Mouse (Mus musculus): ENCODE data around the gene Naa16. TPM values are rescaled to one million over a fixed set of nuclear protein-coding genes. Genes with fewer than 3 reads are reported as not detected.
A peak's percentile ranks its signal among the peaks of the same experiment; 100 is the strongest.
"Not testable (repeated sequence)": the region's sequence is repeated elsewhere in the genome, so short reads cannot be mapped to it uniquely, and the experiment has no call there.

The Naa16 gene
- polyA plus RNA-seq (2012; rRNA removed) = 1.5 and 2.1 TPM in 2 replicates

DNA sequence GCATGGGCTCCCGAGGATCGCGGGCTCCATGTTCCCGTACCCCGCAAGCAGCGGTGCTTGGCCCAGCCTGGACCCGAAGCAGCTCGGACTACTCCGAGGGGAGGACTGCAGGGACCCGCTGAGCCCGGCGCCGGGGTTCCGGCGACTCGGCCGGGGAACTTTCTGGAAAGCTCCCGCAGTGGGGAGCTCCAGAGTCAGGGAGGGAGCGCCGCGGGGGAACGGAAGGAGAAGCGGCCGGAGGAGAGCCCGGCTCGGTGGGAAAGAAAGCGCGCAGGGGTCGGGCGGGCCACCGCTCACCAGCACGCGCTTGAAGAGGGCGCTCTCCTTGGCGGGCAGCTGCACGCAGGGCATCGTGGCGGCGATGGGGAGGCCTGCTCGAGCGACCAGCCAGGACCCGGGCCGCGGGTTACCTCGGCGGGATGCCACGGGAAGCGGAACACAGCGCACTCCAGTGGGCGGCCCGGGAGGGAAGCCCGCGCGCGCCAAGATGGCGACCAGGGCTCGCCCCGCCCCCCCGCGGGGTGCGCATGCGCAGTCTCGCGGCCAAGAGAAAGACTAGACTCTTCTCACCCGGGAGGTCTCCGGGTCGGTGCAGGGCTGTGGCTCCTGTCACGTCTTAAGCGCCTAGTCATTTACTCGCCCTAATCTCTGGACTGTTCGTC, at the start of gene Naa16:
Naa16 (minus strand) TSS at position 514 of the 662 bp plus-strand sequence.
- H3K27ac ChIP-seq (ENCODE audit: insufficient read depth, low read length) = peak within 1 kb of the TSS; percentile 93
- H3K27me3 ChIP-seq (ENCODE audit: control insufficient read depth, insufficient read depth, low read length) = no peaks in the 10 kb centered on the region
- H3K4me1 ChIP-seq (ENCODE audit: control insufficient read depth, insufficient read depth, insufficient read length) = peaks cover 4% of the 10 kb centered on the region; the same call in 1 of the 2 replicates
- under 1% methylated on average over 71 of the region's 71 CpGs for WGBS
- peak within 1 kb of the TSS; percentile 95 for H3K4me3 ChIP-seq (ENCODE audit: extremely low read depth, insufficient read depth, insufficient read length)
- TF ChIP-seq CTCF (IDR thresholded peaks at IDR 0.05; ENCODE audit: extremely low read depth, insufficient read depth, insufficient read length, insufficient replicate concordance) (0 out of 2 replicates have a peak, but pooled peaks have one; percentile 28), POLR2A (IDR thresholded peaks at IDR 0.05; ENCODE audit: low read depth, low read length) (peak; percentile 77)
- DNase-seq (ENCODE audit: low read depth in 1 of 2, low spot score in 2 of 2) = peak; percentile 82 to 91
- no peaks in the 10 kb centered on the region for H3K36me3 ChIP-seq (ENCODE audit: control insufficient read depth, insufficient read depth, low read length)

DNA sequence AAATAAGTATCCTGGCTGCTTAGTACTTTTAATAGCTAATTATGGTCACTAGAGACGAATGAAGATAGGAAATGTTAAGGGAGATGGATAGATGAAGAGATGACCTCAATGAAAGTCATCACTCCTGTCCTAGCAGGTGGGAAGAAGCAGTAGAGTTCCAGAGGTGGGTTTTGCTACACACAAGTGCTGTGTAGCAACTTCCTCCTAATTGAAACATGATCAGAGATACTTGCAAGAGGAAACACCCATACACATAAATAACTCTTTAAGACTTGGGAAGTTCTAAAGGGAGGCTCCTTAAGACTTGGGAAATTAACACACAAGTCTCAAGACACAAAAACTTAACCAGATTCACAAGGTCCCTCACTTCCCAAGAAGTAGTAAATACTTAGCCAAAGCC, 43.5 kb upstream of the Naa16 start:
- Histone ChIP-seq H3K27ac (ENCODE audit: insufficient read depth, low read length) (no peak overlapping the region), H3K27me3 (ENCODE audit: control insufficient read depth, insufficient read depth, low read length) (no peaks in the 10 kb centered on the region), H3K4me3 (ENCODE audit: extremely low read depth, insufficient read depth, insufficient read length) (no peak overlapping the region), H3K4me1 (ENCODE audit: control insufficient read depth, insufficient read depth, insufficient read length) (no peaks in the 10 kb centered on the region; the same call in none of the 2 replicates), H3K36me3 (ENCODE audit: control insufficient read depth, insufficient read depth, low read length) (no peaks in the 10 kb centered on the region)
- 84% methylated on average over 1 of the region's 1 CpGs for WGBS
- DNase-seq (ENCODE audit: low read depth in 1 of 2, low spot score in 2 of 2) = no peak
- no peak for TF ChIP-seq POLR2A (IDR thresholded peaks at IDR 0.05; ENCODE audit: low read depth, low read length)
- TF ChIP-seq CTCF (IDR thresholded peaks at IDR 0.05; ENCODE audit: extremely low read depth, insufficient read depth, insufficient read length, insufficient replicate concordance) = no peak

DNA sequence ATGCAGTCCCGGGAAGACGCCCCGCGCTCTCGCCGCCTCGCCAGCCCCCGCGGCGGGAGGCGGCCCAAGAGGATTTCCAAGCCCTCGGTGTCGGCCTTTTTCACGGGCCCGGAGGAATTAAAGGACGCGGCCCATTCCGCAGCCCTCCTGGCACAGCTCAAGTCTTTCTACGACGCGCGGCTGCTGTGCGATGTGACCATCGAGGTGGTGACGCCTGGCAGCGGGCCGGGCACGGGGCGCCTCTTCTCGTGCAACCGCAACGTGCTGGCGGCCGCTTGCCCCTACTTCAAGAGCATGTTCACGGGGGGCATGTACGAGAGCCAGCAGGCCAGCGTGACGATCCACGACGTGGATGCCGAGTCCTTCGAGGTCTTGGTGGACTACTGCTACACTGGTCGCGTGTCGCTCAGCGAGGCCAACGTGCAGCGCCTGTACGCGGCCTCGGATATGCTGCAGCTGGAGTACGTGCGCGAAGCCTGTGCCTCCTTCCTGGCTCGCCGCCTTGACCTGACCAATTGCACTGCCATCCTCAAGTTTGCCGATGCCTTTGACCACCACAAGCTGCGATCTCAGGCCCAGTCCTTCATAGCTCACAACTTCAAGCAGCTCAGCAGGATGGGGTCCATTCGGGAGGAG, 36.3 kb upstream of the Naa16 start:
- WGBS = 55% methylated on average over 18 of the region's 59 CpGs
- H3K4me1 ChIP-seq (ENCODE audit: control insufficient read depth, insufficient read depth, insufficient read length); DNase-seq (ENCODE audit: low read depth in 1 of 2, low spot score in 2 of 2); H3K36me3 ChIP-seq (ENCODE audit: control insufficient read depth, insufficient read depth, low read length); H3K27me3 ChIP-seq (ENCODE audit: control insufficient read depth, insufficient read depth, low read length): not testable (repeated sequence)
- H3K4me3 ChIP-seq (ENCODE audit: extremely low read depth, insufficient read depth, insufficient read length) = peak overlapping the region; percentile 62; the same call in 1 of the 2 replicates
- H3K27ac ChIP-seq (ENCODE audit: insufficient read depth, low read length) = peak overlapping the region; percentile 79

DNA sequence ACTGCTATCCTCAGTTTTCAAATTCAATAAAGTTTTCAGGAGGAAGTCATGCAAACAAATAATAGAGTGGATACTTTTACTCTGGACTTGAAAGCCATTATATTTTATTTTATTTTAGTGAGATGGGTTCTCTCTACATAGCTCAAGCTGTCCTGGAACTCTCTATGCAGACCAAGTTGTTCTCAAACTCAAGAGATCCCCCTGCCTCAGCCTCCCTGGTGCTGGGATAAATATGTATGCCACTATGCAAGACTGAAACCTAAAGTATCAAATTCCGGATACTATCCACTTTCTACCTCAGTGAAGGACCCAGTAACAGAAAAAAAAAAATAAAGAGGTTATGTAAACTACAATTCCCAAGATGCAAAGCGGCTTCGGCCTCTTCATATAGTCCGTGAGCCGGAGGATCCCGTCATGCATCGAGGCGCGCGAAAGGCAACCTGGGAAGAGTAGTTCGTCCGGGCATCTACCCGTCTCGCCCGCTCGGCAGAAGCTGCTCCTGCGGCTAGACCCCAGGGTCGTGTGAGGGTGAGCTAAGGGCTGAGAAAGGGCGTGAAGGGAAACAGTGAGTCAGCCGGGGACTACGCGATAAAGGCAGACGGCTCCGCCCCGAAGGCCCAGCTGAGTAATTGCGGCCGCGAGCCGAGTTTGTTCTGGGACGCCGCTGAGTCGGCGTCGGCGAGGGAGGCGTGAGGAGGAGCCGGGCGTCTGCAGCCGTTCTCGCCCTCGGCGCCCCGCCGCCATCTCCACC, 35.6 kb upstream of the Naa16 start, which contains the start of gene Kbtbd7:
Kbtbd7 (plus strand) TSS at position 533 of the 751 bp plus-strand sequence.
- DNase-seq (ENCODE audit: low read depth in 1 of 2, low spot score in 2 of 2) = peak; percentile 92 to 95
- H3K36me3 ChIP-seq (ENCODE audit: control insufficient read depth, insufficient read depth, low read length) = no peaks in the 10 kb centered on the region
- H3K4me3 ChIP-seq (ENCODE audit: extremely low read depth, insufficient read depth, insufficient read length) = peak within 1 kb of the TSS; percentile 62
- H3K27ac ChIP-seq (ENCODE audit: insufficient read depth, low read length) = peak within 1 kb of the TSS; percentile 79
- under 1% methylated on average over 44 of the region's 44 CpGs for WGBS
- H3K4me1 ChIP-seq (ENCODE audit: control insufficient read depth, insufficient read depth, insufficient read length) = peaks cover 7% of the 10 kb centered on the region
- no peak for TF ChIP-seq CTCF (IDR thresholded peaks at IDR 0.05; ENCODE audit: extremely low read depth, insufficient read depth, insufficient read length, insufficient replicate concordance)
- peak; percentile 63 for TF ChIP-seq POLR2A (IDR thresholded peaks at IDR 0.05; ENCODE audit: low read depth, low read length)
- H3K27me3 ChIP-seq (ENCODE audit: control insufficient read depth, insufficient read depth, low read length) = no peaks in the 10 kb centered on the region

DNA sequence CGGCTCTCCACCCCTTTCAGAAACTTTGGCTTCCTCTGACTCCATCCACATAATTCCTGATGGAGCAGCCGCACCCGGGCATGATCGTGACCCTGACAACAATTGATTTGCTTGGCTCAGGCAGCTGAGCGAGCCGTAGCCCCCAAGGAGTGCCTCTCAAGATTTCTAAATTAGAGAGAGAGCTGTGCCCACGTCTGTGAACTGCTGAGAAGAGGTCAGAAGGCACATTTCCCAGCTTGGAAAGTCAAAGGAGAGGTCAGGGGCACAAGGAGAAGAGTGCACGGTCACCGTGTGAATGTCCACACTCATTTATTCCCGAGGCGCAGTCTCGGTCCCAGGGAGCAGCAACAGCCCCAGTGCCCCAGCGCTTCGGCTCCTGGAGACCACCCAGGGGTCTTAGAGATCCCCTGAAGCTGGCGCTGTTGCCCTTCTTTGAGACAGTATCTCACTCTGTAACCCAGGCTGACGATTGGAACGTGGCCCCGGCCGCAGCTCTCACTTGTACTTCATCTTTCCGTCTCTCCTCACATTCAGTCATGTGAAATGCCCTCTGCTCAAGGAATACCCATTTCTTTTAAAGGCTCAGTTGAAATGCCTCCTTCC, 29.6 kb upstream of the Naa16 start:
- peaks cover 4% of the 10 kb centered on the region; the same call in 1 of the 2 replicates for H3K4me1 ChIP-seq (ENCODE audit: control insufficient read depth, insufficient read depth, insufficient read length)
- no peaks in the 10 kb centered on the region for H3K27me3 ChIP-seq (ENCODE audit: control insufficient read depth, insufficient read depth, low read length)
- 92% methylated on average over 20 of the region's 20 CpGs for WGBS
- no peaks in the 10 kb centered on the region for H3K36me3 ChIP-seq (ENCODE audit: control insufficient read depth, insufficient read depth, low read length)
- no peak overlapping the region for H3K4me3 ChIP-seq (ENCODE audit: extremely low read depth, insufficient read depth, insufficient read length)
- no peak overlapping the region for H3K27ac ChIP-seq (ENCODE audit: insufficient read depth, low read length)
- TF ChIP-seq CTCF (IDR thresholded peaks at IDR 0.05; ENCODE audit: extremely low read depth, insufficient read depth, insufficient read length, insufficient replicate concordance) = no peak
- no peak for TF ChIP-seq POLR2A (IDR thresholded peaks at IDR 0.05; ENCODE audit: low read depth, low read length)
- DNase-seq (ENCODE audit: low read depth in 1 of 2, low spot score in 2 of 2) = no peak

DNA sequence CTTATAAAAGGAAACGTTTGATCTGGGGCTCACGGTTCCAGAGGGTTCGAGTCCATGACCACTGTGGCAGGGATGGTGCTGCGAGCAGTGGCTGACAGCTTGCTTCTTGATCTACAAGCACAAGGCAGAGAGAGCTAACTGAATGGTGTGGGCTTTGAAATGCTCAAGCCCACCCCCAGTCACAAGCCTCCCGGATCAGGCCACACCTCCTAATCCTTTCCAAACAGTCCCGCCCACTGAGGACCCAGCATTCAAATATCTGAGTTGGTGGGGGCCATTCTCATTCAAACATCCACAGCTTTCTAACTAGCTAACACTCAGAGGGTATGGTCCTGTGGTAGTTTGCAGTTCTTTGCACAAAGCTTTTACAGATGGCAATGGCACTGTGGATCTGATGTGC, 22.5 kb upstream of the Naa16 start:
- H3K36me3 ChIP-seq (ENCODE audit: control insufficient read depth, insufficient read depth, low read length) = 0 out of 2 replicates have a peak, but pooled peaks cover 1% of the 10 kb centered on the region
- H3K27me3 ChIP-seq (ENCODE audit: control insufficient read depth, insufficient read depth, low read length) = no peaks in the 10 kb centered on the region
- TF ChIP-seq CTCF (IDR thresholded peaks at IDR 0.05; ENCODE audit: extremely low read depth, insufficient read depth, insufficient read length, insufficient replicate concordance) (no peak), POLR2A (IDR thresholded peaks at IDR 0.05; ENCODE audit: low read depth, low read length) (no peak)
- WGBS = 96% methylated on average over 6 of the region's 6 CpGs
- H3K4me3 ChIP-seq (ENCODE audit: extremely low read depth, insufficient read depth, insufficient read length) = no peak overlapping the region
- no peak for DNase-seq (ENCODE audit: low read depth in 1 of 2, low spot score in 2 of 2)
- H3K27ac ChIP-seq (ENCODE audit: insufficient read depth, low read length) = no peak overlapping the region
- no peaks in the 10 kb centered on the region for H3K4me1 ChIP-seq (ENCODE audit: control insufficient read depth, insufficient read depth, insufficient read length)

All from spleen, adult 2 months (tissue).